Mouse (Mus musculus) embryonic facial prominence, embryonic 13.5 days (tissue): ENCODE measurements around the gene Tma16. TPM values are rescaled to one million over a fixed set of nuclear protein-coding genes. Genes with fewer than 3 reads are reported as not detected.

Experiments
- ATAC-seq: fragments of 200-750 bp; cut with Nextera tagmentation; 2 replicates; pipeline ENCODE4 v1.8.0; 2017; ENCODE audit warnings: low read depth; ENCODE audit not compliant: insufficient number of reproducible peaks, insufficient read depth, low FRiP score, low TSS enrichment
- H3K27ac ChIP-seq: fragments of 300-500 bp; sonication (generic); 2 replicates; pipeline ENCODE4 v1.5.1; 2015; ENCODE audit warnings: moderate library complexity, mild to moderate bottlenecking, inconsistent platforms
- H3K27me3 ChIP-seq: fragments of 300-500 bp; sonication (generic); 2 replicates; pipeline ENCODE4 v1.6.1; 2015; ENCODE audit warnings: mild to moderate bottlenecking, inconsistent platforms
- H3K36me3 ChIP-seq: fragments of 300-500 bp; sonication (generic); 2 replicates; pipeline ENCODE4 v1.6.1; 2015; ENCODE audit warnings: mild to moderate bottlenecking, inconsistent platforms
- H3K4me1 ChIP-seq: fragments of 300-500 bp; sonication (generic); 2 replicates; pipeline ENCODE4 v1.6.1; 2015; ENCODE audit warnings: inconsistent platforms
- H3K4me2 ChIP-seq: fragments of 300-500 bp; sonication (generic); 2 replicates; pipeline ENCODE4 v1.6.1; 2015; ENCODE audit warnings: moderate library complexity, mild to moderate bottlenecking, inconsistent platforms
- H3K4me3 ChIP-seq: fragments of 300-500 bp; sonication (generic); 2 replicates; pipeline ENCODE4 v1.5.1; 2015; ENCODE audit warnings: mild to moderate bottlenecking, inconsistent platforms
- H3K9ac ChIP-seq: fragments of 300-500 bp; sonication (generic); 2 replicates; pipeline ENCODE4 v1.6.1; 2015; ENCODE audit warnings: mild to moderate bottlenecking, inconsistent platforms
- H3K9me3 ChIP-seq: fragments of 300-500 bp; sonication (generic); 2 replicates; pipeline ENCODE4 v1.6.1; 2016; ENCODE audit warnings: inconsistent platforms
- WGBS: fragments of 180-500 bp; shearing (Covaris S2); methylation state at CpG from one replicate; pipeline ENCODE4 v1.1.7; 2015; ENCODE audit warnings: mixed read lengths; 5-methylcytosine and 5-hydroxymethylcytosine counted together
- polyA plus RNA-seq: library from polyadenylated mRNA; unstranded; fragments of >200 nt; fragmentation: Nextera tagmentation; extraction: Ambion mirVana; gene quantifications from 2 replicates; pipeline ENCODE4 v1.2.1, GENCODE M21; 2015

Tma16 gene
- polyA plus RNA-seq, 1 experiment from 2014 or later = 17.7 TPM

DNA sequence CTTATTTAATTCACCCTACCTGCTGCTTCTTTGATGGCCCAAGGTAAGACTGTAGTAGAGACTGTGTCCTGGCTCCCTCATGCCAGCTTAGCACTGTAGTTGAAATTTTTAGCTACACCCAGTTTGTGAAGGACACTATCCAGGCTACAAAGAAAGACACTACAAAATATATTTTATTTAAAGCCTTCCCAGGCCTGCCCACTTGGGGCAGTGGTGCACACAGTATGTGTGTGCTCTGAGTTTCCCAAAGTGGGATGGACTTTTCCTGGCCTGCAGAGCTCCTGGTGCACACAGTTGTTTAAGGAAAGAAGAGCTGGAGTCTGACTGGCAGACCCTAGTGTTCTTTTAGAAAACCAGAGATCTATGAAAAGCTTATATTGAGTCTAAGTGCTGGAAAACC is 29.3 kb downstream of the Tma16 start:
- no peaks in the 10 kb centered on the region for H3K9me3 ChIP-seq
- H3K4me2 ChIP-seq = no peak overlapping the region
- H3K4me3 ChIP-seq = no peak overlapping the region
- no peaks in the 10 kb centered on the region for H3K36me3 ChIP-seq
- no peak overlapping the region for H3K9ac ChIP-seq
- H3K4me1 ChIP-seq = no peaks in the 10 kb centered on the region
- no peaks in the 10 kb centered on the region for H3K27me3 ChIP-seq
- no peak overlapping the region for H3K27ac ChIP-seq
- no peak for ATAC-seq

DNA sequence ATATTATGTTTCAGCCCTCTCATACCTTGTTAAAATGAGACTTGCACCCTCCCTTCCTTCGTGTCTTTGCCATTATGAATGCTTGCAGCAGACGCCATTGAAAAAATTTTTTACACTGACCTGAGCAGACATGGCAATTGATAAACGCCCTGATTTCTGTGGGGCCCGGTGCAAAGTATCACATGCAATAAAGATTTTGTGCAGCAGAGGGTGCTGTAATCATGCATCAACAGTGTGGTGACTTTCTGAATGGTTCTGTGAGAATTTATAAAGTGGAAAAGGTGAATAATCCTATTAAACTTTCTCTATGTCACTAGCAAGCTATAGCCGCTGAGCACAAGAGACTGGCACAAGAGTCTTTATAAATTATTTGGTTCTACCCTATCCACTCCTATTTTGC is 35.6 kb downstream of the Tma16 start:
- Histone ChIP-seq H3K36me3 (no peaks in the 10 kb centered on the region), H3K27ac (no peak overlapping the region), H3K4me1 (no peaks in the 10 kb centered on the region), H3K9ac (no peak overlapping the region), H3K9me3 (no peaks in the 10 kb centered on the region), H3K4me2 (no peak overlapping the region), H3K27me3 (no peaks in the 10 kb centered on the region), H3K4me3 (no peak overlapping the region)
- no peak for ATAC-seq
- 23% methylated on average over 5 of the region's 5 CpGs for WGBS

DNA sequence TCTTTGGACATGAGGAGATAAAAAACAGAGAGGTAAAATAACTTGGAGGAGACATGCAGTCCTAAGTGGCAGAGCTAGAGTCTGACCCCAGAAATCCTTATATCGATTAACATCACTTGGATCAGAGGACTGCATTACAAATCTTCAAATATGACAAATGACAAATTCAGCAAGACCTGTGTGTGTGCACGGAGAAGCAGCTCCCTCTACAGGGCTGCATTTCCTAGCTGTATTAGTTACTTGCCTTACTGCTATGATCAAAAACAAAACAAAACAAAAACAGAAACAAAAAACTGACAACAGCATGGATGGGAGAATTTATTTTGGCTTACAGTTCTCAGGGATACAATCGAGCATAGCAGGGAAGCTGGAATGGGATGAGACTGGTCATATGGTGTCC is 41.0 kb downstream of the Tma16 start:
- H3K4me1 ChIP-seq = no peaks in the 10 kb centered on the region
- H3K4me3 ChIP-seq = no peak overlapping the region
- no peak overlapping the region for H3K27ac ChIP-seq
- no peaks in the 10 kb centered on the region for H3K27me3 ChIP-seq
- no peak for ATAC-seq
- H3K4me2 ChIP-seq = no peak overlapping the region
- WGBS = 68% methylated on average over 3 of the region's 3 CpGs
- H3K9me3 ChIP-seq = no peaks in the 10 kb centered on the region
- H3K36me3 ChIP-seq = no peaks in the 10 kb centered on the region
- H3K9ac ChIP-seq = no peak overlapping the region

DNA sequence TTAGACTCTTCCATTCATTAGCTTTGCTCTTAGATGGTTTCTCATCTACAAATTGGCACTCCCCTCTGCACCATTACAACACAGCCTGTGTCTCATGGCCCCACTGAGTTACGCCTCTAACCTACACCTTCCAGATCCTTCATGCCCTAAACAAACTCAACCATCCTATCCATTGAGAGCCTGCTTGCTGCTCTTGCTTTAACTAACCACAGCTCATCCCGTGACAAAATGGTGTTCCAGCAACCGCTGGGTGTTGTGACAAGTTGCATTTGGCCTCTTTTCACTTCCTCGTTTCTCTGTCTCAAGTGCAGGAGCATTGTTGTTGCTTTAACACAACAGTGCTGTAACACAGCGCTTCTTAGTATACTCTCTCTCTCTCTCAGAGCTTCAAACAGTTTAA is 42.2 kb downstream of the Tma16 start:
- no peak overlapping the region for H3K9ac ChIP-seq
- no peaks in the 10 kb centered on the region for H3K27me3 ChIP-seq
- H3K4me1 ChIP-seq = no peaks in the 10 kb centered on the region
- no peaks in the 10 kb centered on the region for H3K9me3 ChIP-seq
- no peak overlapping the region for H3K27ac ChIP-seq
- 86% methylated on average over 5 of the region's 5 CpGs for WGBS
- no peak overlapping the region for H3K4me2 ChIP-seq
- H3K4me3 ChIP-seq = no peak overlapping the region
- no peaks in the 10 kb centered on the region for H3K36me3 ChIP-seq
- ATAC-seq = no peak

DNA sequence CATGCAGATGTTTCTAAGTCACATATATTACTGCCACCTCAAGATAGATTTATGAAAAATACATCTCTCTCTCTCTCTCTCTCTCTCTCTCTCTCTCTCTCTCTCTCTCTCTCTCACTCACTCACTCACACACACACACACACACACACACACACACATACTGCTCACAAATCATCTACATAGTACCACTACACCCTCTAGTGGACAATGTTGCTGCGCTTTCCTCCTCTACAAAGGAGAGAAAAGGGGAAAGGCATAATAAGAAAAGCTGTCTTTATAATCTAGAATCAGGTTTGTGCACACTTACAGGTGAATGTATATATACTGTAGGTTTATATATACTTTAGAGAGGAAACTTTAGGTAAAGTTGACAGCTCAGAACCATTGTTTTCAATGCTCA is 43.6 kb downstream of the Tma16 start:
- Histone ChIP-seq H3K4me1 (no peaks in the 10 kb centered on the region), H3K4me3 (no peak overlapping the region), H3K27me3 (no peaks in the 10 kb centered on the region), H3K36me3 (no peaks in the 10 kb centered on the region), H3K27ac (no peak overlapping the region), H3K9me3 (no peaks in the 10 kb centered on the region), H3K4me2 (no peak overlapping the region), H3K9ac (no peak overlapping the region)
- no peak for ATAC-seq
- 21% methylated on average over 1 of the region's 1 CpGs for WGBS

DNA sequence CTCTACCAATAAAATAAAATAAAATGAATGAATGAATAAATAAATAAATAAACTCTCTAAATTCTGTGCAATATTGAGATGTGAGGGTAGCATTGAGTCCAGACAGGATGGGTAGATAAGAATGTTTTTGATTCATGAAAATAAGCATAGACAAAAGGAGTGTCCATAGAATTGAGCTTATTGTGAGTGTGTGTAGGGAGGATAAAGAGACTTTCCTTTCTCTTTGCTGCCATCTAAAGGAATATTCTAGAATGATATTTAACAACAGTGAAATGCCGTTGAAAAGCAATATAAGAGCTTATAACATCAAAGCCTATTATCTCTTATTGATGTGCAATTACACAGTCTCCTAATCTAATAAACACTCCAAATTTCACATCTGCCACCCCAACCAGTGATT is 45.2 kb downstream of the Tma16 start:
- Histone ChIP-seq H3K27me3 (no peaks in the 10 kb centered on the region), H3K9me3 (no peaks in the 10 kb centered on the region), H3K36me3 (no peaks in the 10 kb centered on the region), H3K4me1 (no peaks in the 10 kb centered on the region), H3K9ac (no peak overlapping the region), H3K4me3 (no peak overlapping the region), H3K27ac (no peak overlapping the region), H3K4me2 (no peak overlapping the region)
- ATAC-seq = no peak
- 14% methylated on average over 1 of the region's 1 CpGs for WGBS

DNA sequence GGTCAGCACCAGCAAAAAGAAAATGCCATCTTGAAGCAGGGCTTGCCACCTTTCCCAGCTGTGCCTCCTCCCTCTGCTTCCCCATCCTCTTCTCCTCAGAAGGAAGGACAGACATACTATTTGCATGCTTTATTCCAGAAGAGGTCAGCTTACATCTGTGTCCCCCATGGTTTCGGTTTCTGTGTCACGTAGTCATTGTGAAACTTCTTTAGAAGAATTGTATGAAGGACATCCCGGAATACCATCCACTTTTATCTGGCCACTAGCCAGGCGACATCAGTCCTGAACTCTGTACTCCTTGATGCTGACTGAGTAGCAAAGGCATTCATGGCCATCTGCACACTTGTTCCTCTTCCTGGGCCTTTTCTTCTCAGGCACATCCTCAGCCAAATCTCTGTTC is 47.9 kb downstream of the Tma16 start:
- no peak overlapping the region for H3K27ac ChIP-seq
- 86% methylated on average over 4 of the region's 4 CpGs for WGBS
- no peak for ATAC-seq
- no peaks in the 10 kb centered on the region for H3K27me3 ChIP-seq
- H3K36me3 ChIP-seq = no peaks in the 10 kb centered on the region
- H3K4me1 ChIP-seq = no peaks in the 10 kb centered on the region
- no peak overlapping the region for H3K4me3 ChIP-seq
- no peak overlapping the region for H3K4me2 ChIP-seq
- no peak overlapping the region for H3K9ac ChIP-seq
- H3K9me3 ChIP-seq = no peaks in the 10 kb centered on the region

DNA sequence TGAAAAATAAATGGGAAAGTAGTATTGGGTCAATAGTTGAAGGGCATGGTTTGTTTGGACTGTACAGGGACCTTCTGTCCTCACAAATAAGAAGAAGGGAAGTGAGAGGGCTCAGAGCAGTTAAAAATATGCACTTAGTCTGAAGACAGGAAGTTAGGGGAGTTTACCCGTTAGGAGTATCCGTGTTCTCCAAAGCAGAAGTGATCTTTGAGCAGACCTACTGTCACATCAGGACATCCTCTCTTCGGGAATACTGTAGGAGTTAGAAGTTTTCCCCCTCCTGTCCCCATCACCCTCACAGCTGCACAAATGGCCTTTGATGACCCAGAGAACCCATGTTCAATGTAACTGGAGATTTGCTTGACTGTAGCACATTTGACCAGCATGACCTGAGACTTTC is 48.4 kb downstream of the Tma16 start:
- no peak overlapping the region for H3K27ac ChIP-seq
- ATAC-seq = no peak
- H3K4me3 ChIP-seq = no peak overlapping the region
- H3K27me3 ChIP-seq = no peaks in the 10 kb centered on the region
- H3K9me3 ChIP-seq = no peaks in the 10 kb centered on the region
- H3K4me1 ChIP-seq = no peaks in the 10 kb centered on the region
- H3K9ac ChIP-seq = no peak overlapping the region
- H3K4me2 ChIP-seq = no peak overlapping the region
- H3K36me3 ChIP-seq = no peaks in the 10 kb centered on the region
- WGBS = 75% methylated on average over 3 of the region's 3 CpGs

DNA sequence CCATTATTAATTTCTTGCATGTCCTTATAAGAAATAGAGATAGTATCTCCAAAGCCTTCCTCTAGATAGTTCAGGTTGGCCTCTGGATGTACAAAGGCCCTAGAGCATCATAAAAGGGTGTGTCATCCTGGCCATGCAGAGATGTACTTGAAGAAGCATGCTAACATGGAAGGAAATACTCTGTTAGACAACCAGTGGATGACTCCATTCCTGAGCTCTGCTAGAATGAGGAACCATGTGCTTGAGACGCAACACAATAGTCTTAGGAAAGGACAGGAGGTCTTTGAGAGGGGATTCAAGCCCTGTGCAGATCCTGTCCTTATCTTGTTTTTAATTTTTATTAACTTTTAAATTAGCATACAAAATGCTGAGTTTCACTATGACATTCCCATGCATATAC is 49.5 kb downstream of the Tma16 start:
- H3K9ac ChIP-seq = no peak overlapping the region
- no peaks in the 10 kb centered on the region for H3K9me3 ChIP-seq
- 93% methylated on average over 1 of the region's 1 CpGs for WGBS
- H3K27ac ChIP-seq = no peak overlapping the region
- no peaks in the 10 kb centered on the region for H3K4me1 ChIP-seq
- no peak overlapping the region for H3K4me3 ChIP-seq
- H3K4me2 ChIP-seq = no peak overlapping the region
- H3K36me3 ChIP-seq = no peaks in the 10 kb centered on the region
- ATAC-seq = no peak
- no peaks in the 10 kb centered on the region for H3K27me3 ChIP-seq

DNA sequence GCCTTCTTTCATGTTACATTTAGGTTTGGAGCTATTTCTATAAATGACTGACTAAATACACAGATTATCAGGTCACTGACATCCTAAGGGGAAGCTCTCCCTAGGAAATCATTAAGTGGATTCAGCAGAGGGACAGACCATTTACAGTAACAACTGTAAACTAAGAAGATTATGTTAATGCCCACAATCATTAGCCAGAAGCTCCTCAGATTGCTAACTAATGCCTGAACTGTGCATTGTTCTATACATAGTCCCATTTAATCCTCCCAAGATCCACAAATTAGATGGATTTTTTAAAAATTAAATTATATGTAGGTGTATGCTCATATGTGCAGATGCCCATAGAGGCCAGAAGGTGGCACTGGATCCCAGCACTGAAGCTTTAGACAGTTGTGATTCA is 52.8 kb downstream of the Tma16 start:
- H3K27me3 ChIP-seq = no peaks in the 10 kb centered on the region
- H3K36me3 ChIP-seq = no peaks in the 10 kb centered on the region
- no peak overlapping the region for H3K27ac ChIP-seq
- H3K4me1 ChIP-seq = no peaks in the 10 kb centered on the region
- no peak for ATAC-seq
- no peak overlapping the region for H3K9ac ChIP-seq
- H3K4me2 ChIP-seq = no peak overlapping the region
- no peak overlapping the region for H3K4me3 ChIP-seq
- no peaks in the 10 kb centered on the region for H3K9me3 ChIP-seq

DNA sequence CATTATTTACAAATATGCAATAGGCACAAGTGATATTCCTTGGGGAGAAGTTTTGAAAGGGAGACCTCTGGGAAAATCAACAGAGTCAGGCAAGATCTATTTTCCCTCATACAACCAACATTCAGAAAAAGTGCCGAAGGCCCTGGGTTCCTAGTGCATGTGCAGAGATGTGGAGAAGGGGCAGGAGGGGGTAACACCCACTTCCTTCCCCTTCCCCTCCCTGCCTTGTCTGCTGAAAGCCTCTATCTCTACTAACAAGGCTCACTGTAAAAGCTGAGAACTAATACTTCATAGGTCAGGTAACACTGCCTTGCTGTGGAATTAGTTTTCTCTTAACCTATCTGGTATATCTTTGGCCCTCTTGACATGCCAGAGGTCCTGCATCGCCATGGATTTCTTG is 55.7 kb downstream of the Tma16 start:
- Histone ChIP-seq H3K36me3 (no peaks in the 10 kb centered on the region), H3K4me3 (no peak overlapping the region), H3K4me1 (no peaks in the 10 kb centered on the region), H3K4me2 (no peak overlapping the region), H3K27me3 (no peaks in the 10 kb centered on the region), H3K27ac (no peak overlapping the region), H3K9me3 (no peaks in the 10 kb centered on the region), H3K9ac (no peak overlapping the region)
- no peak for ATAC-seq
- 59% methylated on average over 2 of the region's 2 CpGs for WGBS
